Mouse (Mus musculus) embryonic facial prominence, embryonic 14.5 days (tissue): ENCODE results near the gene Chmp4b. TPM values are rescaled to one million over a fixed set of nuclear protein-coding genes. Genes with fewer than 3 reads are reported as not detected.

Experiments
- ATAC-seq: fragments of 200-750 bp; cut with Nextera tagmentation; 2 replicates; pipeline ENCODE4 v1.8.0; 2017; ENCODE audit warnings: low read depth, moderate number of reproducible peaks, moderate TSS enrichment
- DNase-seq: peaks from one replicate; pipeline ENCODE4 v3.0.0-alpha.2; 2015; ENCODE audit warnings: low spot score
- H3K27ac ChIP-seq: fragments of 300-500 bp; sonication (generic); replicated peaks from 2 replicates; pipeline ENCODE4 v1.5.1; 2014; ENCODE audit warnings: low read depth, mild to moderate bottlenecking, low read length, moderate library complexity
- H3K27me3 ChIP-seq: fragments of 300-500 bp; sonication (generic); replicated peaks from 2 replicates; pipeline ENCODE4 v1.6.1; 2014; ENCODE audit warnings: low read length; ENCODE audit not compliant: control insufficient read depth, insufficient read depth
- H3K36me3 ChIP-seq: fragments of 300-500 bp; sonication (generic); 2 replicates; pipeline ENCODE4 v1.6.1; 2014; ENCODE audit warnings: low read length, mixed read lengths; ENCODE audit not compliant: control insufficient read depth, insufficient read depth
- H3K4me1 ChIP-seq: fragments of 300-500 bp; sonication (generic); 2 replicates; pipeline ENCODE4 v1.6.1; 2014; ENCODE audit warnings: antibody characterized with exemption, low read length; ENCODE audit not compliant: control insufficient read depth, insufficient read depth
- H3K4me2 ChIP-seq: fragments of 300-500 bp; sonication (generic); 2 replicates; pipeline ENCODE4 v1.6.1; 2014; ENCODE audit warnings: low read depth, mild to moderate bottlenecking, low read length, moderate library complexity, mixed read lengths
- H3K4me3 ChIP-seq: fragments of 300-500 bp; sonication (generic); 2 replicates; pipeline ENCODE4 v1.5.1; 2014; ENCODE audit warnings: low read depth, mild to moderate bottlenecking, low read length
- H3K9ac ChIP-seq: fragments of 300-500 bp; sonication (generic); 2 replicates; pipeline ENCODE4 v1.6.1; 2014; ENCODE audit warnings: low read depth, mild to moderate bottlenecking, low read length, moderate library complexity, mixed read lengths
- H3K9me3 ChIP-seq: fragments of 300-500 bp; sonication (generic); 2 replicates; pipeline ENCODE4 v1.6.1; 2016; ENCODE audit warnings: low read length; ENCODE audit not compliant: control insufficient read depth
- WGBS: fragments of 180-500 bp; shearing (Covaris S2); extraction: QIAGEN DNeasy Blood & Tissue Kit; methylation state at CpG from one replicate; pipeline ENCODE4 v1.1.7; 2014; 5-methylcytosine and 5-hydroxymethylcytosine counted together
- polyA plus RNA-seq: library from polyadenylated mRNA; unstranded; fragments of >200 nt; fragmentation: Nextera tagmentation; extraction: Ambion mirVana; gene quantifications from 2 replicates; pipeline ENCODE4 v1.2.1, GENCODE M21; 2014

Chmp4b gene
- polyA plus RNA-seq, 1 experiment from 2014 or later, result 21.9 TPM

GRCm38 (mm10) chr2:154648086-154648485, 3.4 kb upstream of the Chmp4b start:
- DNase-seq (no peak), ATAC-seq (no peak)
- no peak overlapping the region for H3K27ac ChIP-seq
- no peak overlapping the region for H3K4me2 ChIP-seq
- H3K4me3 ChIP-seq, result no peak overlapping the region
- H3K9ac ChIP-seq, result no peak overlapping the region
- H3K27me3 ChIP-seq, result no peaks in the 10 kb centered on the region
- WGBS, result 23% methylated on average over 3 of the region's 3 CpGs
- peaks cover 16% of the 10 kb centered on the region; the same call in 1 of the 2 replicates for H3K36me3 ChIP-seq
- H3K9me3 ChIP-seq, result no peaks in the 10 kb centered on the region
- H3K4me1 ChIP-seq, result no peaks in the 10 kb centered on the region

DNA sequence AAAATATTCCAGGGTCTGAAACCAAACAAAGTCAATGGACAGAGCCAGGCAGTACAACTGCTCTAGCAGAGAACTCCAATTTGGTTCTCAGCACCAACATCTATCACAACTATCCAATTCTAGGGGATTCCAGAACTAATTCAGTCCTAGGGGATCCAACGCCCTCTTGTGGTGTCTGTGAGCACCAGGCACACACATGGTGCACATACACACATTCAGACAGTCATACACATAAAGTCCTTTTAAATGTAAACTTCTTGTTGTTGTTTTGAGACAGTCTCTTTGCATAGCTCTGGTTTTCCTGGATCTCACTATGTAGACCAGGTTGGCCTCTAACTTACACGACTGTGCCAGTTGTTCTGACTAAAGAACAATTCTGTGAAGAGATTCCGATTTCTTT, 1.1 kb upstream of the Chmp4b start:
- Histone ChIP-seq H3K4me1 (no peaks in the 10 kb centered on the region), H3K36me3 (0 out of 2 replicates have a peak, but pooled peaks cover 6% of the 10 kb centered on the region), H3K9me3 (no peaks in the 10 kb centered on the region), H3K4me2 (no peak overlapping the region), H3K27me3 (no peaks in the 10 kb centered on the region), H3K4me3 (no peak overlapping the region), H3K27ac (0 out of 2 replicates have a peak overlapping the region, but pooled peaks have one; percentile 35), H3K9ac (no peak overlapping the region)
- WGBS, result 83% methylated on average over 3 of the region's 3 CpGs
- DNase-seq, result no peak
- no peak for ATAC-seq

DNA sequence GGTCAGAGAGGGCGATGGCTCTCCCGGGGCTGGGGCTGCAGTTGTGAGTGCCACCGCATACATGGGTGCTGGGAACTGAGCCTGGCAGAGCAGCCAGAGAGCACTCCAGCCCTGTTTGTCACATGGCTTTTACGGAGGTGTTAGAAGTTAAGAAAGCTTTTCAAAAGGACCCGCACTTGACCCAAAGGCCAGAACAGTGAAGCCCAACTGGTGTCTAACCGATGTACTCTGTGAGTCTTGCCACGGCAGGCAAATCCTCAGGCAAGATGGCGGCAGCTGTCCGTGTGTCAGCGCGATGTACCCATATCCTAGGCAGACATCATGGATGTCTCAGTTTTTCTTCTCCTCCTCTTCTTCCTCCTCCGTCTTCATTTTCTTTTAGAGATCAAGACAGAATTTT, 3.5 kb downstream of the Chmp4b start:
- DNase-seq (no peak), ATAC-seq (no peak)
- no peaks in the 10 kb centered on the region for H3K27me3 ChIP-seq
- H3K4me3 ChIP-seq, result no peak overlapping the region
- no peaks in the 10 kb centered on the region for H3K9me3 ChIP-seq
- H3K27ac ChIP-seq, result no peak overlapping the region
- no peak overlapping the region for H3K9ac ChIP-seq
- H3K36me3 ChIP-seq, result 0 out of 2 replicates have a peak, but pooled peaks cover 6% of the 10 kb centered on the region
- 95% methylated on average over 12 of the region's 12 CpGs for WGBS
- H3K4me1 ChIP-seq, result peaks cover 16% of the 10 kb centered on the region
- H3K4me2 ChIP-seq, result no peak overlapping the region

- no peak overlapping the region; the same call in 1 of the 2 replicates for H3K27ac ChIP-seq
These were observed 4.4 kb downstream of the Chmp4b start for GRCm38 (mm10) chr2:154655878-154656414.

GRCm38 (mm10) chr2:154656710-154657485, 5.4 kb downstream of the Chmp4b start:
- Histone ChIP-seq H3K4me1 (peaks cover 16% of the 10 kb centered on the region), H3K4me3 (peak overlapping the region; percentile 70), H3K27me3 (no peaks in the 10 kb centered on the region), H3K9ac (peak overlapping the region; percentile 87), H3K36me3 (peaks cover 19% of the 10 kb centered on the region), H3K27ac (peak overlapping the region; percentile 88), H3K9me3 (no peaks in the 10 kb centered on the region), H3K4me2 (peak overlapping the region; percentile 78)
- ATAC-seq (peak; percentile 100), DNase-seq (peak; percentile 100)
- WGBS, result under 1% methylated on average over 38 of the region's 67 CpGs

More at GRCm38 (mm10) chr2:154655878-154656414, 4.4 kb downstream of the Chmp4b start:
- Histone ChIP-seq H3K27me3 (no peaks in the 10 kb centered on the region), H3K4me1 (peaks cover 16% of the 10 kb centered on the region), H3K9ac (0 out of 2 replicates have a peak overlapping the region, but pooled peaks have one; percentile 43), H3K36me3 (peaks cover 9% of the 10 kb centered on the region; the same call in 1 of the 2 replicates), H3K9me3 (no peaks in the 10 kb centered on the region), H3K4me3 (peak overlapping the region; percentile 70), H3K4me2 (peak overlapping the region; percentile 78)
- 81% methylated on average over 2 of the region's 2 CpGs for WGBS
- no peak for DNase-seq
- ATAC-seq, result no peak

GRCm38 (mm10) chr2:154657486-154658237, 6.2 kb downstream of the Chmp4b start:
- peak; percentile 52 for DNase-seq
- 8% methylated on average over 12 of the region's 12 CpGs for WGBS
- peak overlapping the region; percentile 87 for H3K9ac ChIP-seq

GRCm38 (mm10) chr2:154659070-154659469, 7.6 kb downstream of the Chmp4b start:
- peak overlapping the region; percentile 3; the same call in 1 of the 2 replicates for H3K9ac ChIP-seq
- no peaks in the 10 kb centered on the region for H3K9me3 ChIP-seq
- H3K4me3 ChIP-seq, result peak overlapping the region; percentile 70; the same call in 1 of the 2 replicates
- H3K4me2 ChIP-seq, result peak overlapping the region; percentile 78
- no peak for DNase-seq
- no peaks in the 10 kb centered on the region for H3K27me3 ChIP-seq
- H3K36me3 ChIP-seq, result peaks cover 24% of the 10 kb centered on the region
- no peak overlapping the region for H3K27ac ChIP-seq
- no peak for ATAC-seq
- peaks cover 16% of the 10 kb centered on the region for H3K4me1 ChIP-seq
- 77% methylated on average over 4 of the region's 4 CpGs for WGBS

More at GRCm38 (mm10) chr2:154657486-154658237, 6.2 kb downstream of the Chmp4b start:
- peak overlapping the region; percentile 70 for H3K4me3 ChIP-seq
- peak overlapping the region; percentile 78 for H3K4me2 ChIP-seq
- peaks cover 23% of the 10 kb centered on the region for H3K36me3 ChIP-seq
- H3K4me1 ChIP-seq, result peaks cover 16% of the 10 kb centered on the region
- H3K9me3 ChIP-seq, result no peaks in the 10 kb centered on the region
- H3K27me3 ChIP-seq, result no peaks in the 10 kb centered on the region
- peak overlapping the region; percentile 88 for H3K27ac ChIP-seq
- ATAC-seq, result no peak

DNA sequence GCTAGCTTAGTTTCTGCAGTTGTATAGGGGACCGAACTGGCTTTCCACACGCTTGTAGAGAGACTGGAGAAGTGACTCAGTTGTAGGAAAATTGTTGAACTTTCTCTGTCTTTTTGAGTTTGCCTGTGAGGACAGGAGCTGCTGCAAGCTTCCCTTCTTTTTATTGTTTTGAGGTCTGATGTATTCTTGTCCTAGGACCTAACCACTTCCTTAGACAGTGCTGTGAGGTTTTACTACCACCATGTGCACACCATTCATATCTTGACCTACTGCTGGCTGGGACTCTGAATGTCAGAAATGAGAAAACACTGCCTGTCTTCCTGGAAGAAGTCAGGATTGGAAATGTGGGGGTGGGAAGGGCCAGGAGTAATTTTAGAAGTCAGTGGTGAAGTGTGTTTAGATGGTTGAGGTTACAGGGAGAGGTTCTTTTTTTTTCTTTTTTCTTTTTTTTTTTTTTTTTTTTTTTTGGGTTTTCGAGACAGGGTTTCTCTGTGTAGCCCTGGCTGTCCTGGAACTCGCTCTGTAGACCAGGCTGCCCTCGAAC, 8.1 kb downstream of the Chmp4b start:
- Histone ChIP-seq H3K4me3 (no peak overlapping the region), H3K27ac (no peak overlapping the region), H3K4me1 (peaks cover 16% of the 10 kb centered on the region), H3K36me3 (peaks cover 29% of the 10 kb centered on the region), H3K4me2 (peak overlapping the region; percentile 78), H3K27me3 (no peaks in the 10 kb centered on the region), H3K9ac (peak overlapping the region; percentile 3; the same call in 1 of the 2 replicates), H3K9me3 (no peaks in the 10 kb centered on the region)
- WGBS, result 88% methylated on average over 4 of the region's 5 CpGs
- ATAC-seq (no peak), DNase-seq (no peak)
